ENCODE assay signal across 34 mouse cellular contexts in genomic region chr11:38297693-38298092, GRCm38 (mm10).
"Had no signal": no experiment of that assay in that cellular context is flagged by ENCODE, and none has a peak within 500 bp of the region (broad histone marks: within the 10 kb centered on the region; RNA-seq: fewer than 3 reads in every experiment).

No protein-coding gene starts in this region.

- H3K27ac ChIP-seq: heart, embryonic 13.5 days; heart, embryonic 15.5 days; hindbrain, embryonic 10.5 days; hindbrain, embryonic 12.5 days; hindbrain, embryonic 13.5 days; hindbrain, embryonic 14.5 days; hindbrain, embryonic 15.5 days; hindbrain, postnatal 0 days; intestine, embryonic 15.5 days; kidney, embryonic 15.5 days; kidney, postnatal 0 days; layer of hippocampus, adult 2 months; left cerebral cortex, adult 2 months had no signal

- H3K36me3 ChIP-seq: heart, embryonic 12.5 days; heart, embryonic 13.5 days; heart, embryonic 15.5 days; hindbrain, embryonic 10.5 days; hindbrain, embryonic 12.5 days; hindbrain, embryonic 13.5 days; hindbrain, embryonic 15.5 days; intestine, embryonic 15.5 days; kidney, embryonic 15.5 days had no signal

- ATAC-seq: hindbrain, embryonic 16.5 days; hindbrain, postnatal 0 days; inflammation-experienced regulatory T-cells, adult 6 months; intestine, embryonic 15.5 days; intestine, embryonic 16.5 days; intestine, postnatal 0 days had no signal

- H3K4me3 ChIP-seq: heart, embryonic 12.5 days; heart, embryonic 13.5 days; heart, embryonic 15.5 days; hindbrain, embryonic 10.5 days; hindbrain, embryonic 12.5 days; hindbrain, embryonic 13.5 days; hindbrain, embryonic 15.5 days; intestine, embryonic 15.5 days; kidney, embryonic 15.5 days; layer of hippocampus, adult 2 months; left cerebral cortex, adult 2 months had no signal

- H3K9ac ChIP-seq: heart, embryonic 12.5 days; heart, embryonic 13.5 days; heart, embryonic 15.5 days; hindbrain, embryonic 12.5 days; hindbrain, embryonic 13.5 days; hindbrain, embryonic 14.5 days; hindbrain, embryonic 15.5 days; intestine, embryonic 15.5 days; kidney, embryonic 15.5 days had no signal

- H3K27me3 ChIP-seq: heart, embryonic 12.5 days; heart, embryonic 13.5 days; heart, embryonic 15.5 days; hindbrain, embryonic 12.5 days; hindbrain, embryonic 13.5 days; hindbrain, embryonic 15.5 days; intestine, embryonic 15.5 days; kidney, embryonic 15.5 days had no signal

- H3K4me2 ChIP-seq: heart, embryonic 12.5 days; heart, embryonic 13.5 days; heart, embryonic 15.5 days; hindbrain, embryonic 12.5 days; hindbrain, embryonic 13.5 days; hindbrain, embryonic 14.5 days; hindbrain, embryonic 15.5 days; intestine, embryonic 15.5 days; kidney, embryonic 15.5 days had no signal

- H3K9me3 ChIP-seq: heart, embryonic 12.5 days; heart, embryonic 13.5 days; heart, embryonic 15.5 days; hindbrain, embryonic 10.5 days; hindbrain, embryonic 12.5 days; hindbrain, embryonic 13.5 days; hindbrain, embryonic 15.5 days; intestine, embryonic 15.5 days; kidney, embryonic 15.5 days had no signal

- H3K4me1 ChIP-seq: heart, embryonic 12.5 days; heart, embryonic 13.5 days; heart, embryonic 15.5 days; hindbrain, embryonic 10.5 days; hindbrain, embryonic 12.5 days; hindbrain, embryonic 13.5 days; hindbrain, embryonic 15.5 days; intestine, embryonic 15.5 days; kidney, embryonic 15.5 days had no signal

- DNase-seq: heart, postnatal 10 days; heart, postnatal 14 days; heart, postnatal 36 days; heart, postnatal 4 days; kidney, adult 11 months; kidney, adult 18-20 months; kidney, adult 2 months; kidney, adult 8-10 months; kidney, adult 9 months; kidney, postnatal 10 days; kidney, postnatal 14 days; kidney, postnatal 25 days; kidney, postnatal 36 days; kidney, postnatal 4 days; layer of hippocampus, adult 9-11 months; layer of hippocampus, postnatal 36 days had no signal
